Mouse (Mus musculus): Measurements from ENCODE around the gene Abraxas2. TPM values are rescaled to one million over a fixed set of nuclear protein-coding genes. Genes with fewer than 3 reads are reported as not detected.

The Abraxas2 gene
- total and polyA plus RNA-seq, 3 experiments, result 30.1 to 31.1 TPM; not detected in 1

DNA sequence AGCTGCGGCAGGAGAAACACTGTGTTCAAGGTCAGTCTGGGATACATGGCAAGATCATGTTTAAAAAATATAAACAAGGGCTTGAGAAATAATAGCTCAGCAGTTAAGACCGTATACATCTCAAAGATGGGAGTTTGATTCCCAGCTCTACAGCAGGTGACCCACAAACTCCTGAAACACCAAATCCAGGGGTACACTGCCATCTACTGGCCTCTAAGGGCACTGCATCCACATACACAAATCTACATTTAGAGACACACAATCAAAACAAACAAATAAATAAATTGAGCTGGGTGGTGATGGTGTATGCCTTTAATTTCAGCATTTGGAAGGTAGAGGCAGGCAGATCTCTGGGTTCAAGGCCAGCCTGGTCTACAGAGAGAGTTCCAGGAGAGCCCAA is 39.2 kb downstream of the Abraxas2 start:
- H3K79me2 ChIP-seq (ENCODE audit: control insufficient read depth, insufficient read depth, low read length, poor library complexity), result no peaks in the 10 kb centered on the region
- H3K27me3 ChIP-seq (ENCODE audit: control insufficient read depth in 1 of 2, insufficient read depth in 2 of 2, low read length in 2 of 2), result no peaks in the 10 kb centered on the region
- TF ChIP-seq NRF1 (IDR thresholded peaks at IDR 0.05; ENCODE audit: insufficient read depth, low read depth, low read length, poor library complexity, severe bottlenecking), result no peak
- no peak for TF ChIP-seq USF2 (IDR thresholded peaks at IDR 0.05; ENCODE audit: borderline replicate concordance in 1 of 2, insufficient read depth in 1 of 2, low read depth in 1 of 2, low read length in 2 of 2)
- TF ChIP-seq KAT2A (conservative IDR thresholded peaks at IDR 0.05; ENCODE audit: low read depth, low read length), result no peak
- peak; percentile 83 for TF ChIP-seq ZC3H11A (IDR thresholded peaks at IDR 0.05; ENCODE audit: low read depth, low read length)
- TF ChIP-seq ELF1 (IDR thresholded peaks at IDR 0.05; ENCODE audit: low read depth, low read length), result no peak
- peak; percentile 76 to 93 (median 93) for TF ChIP-seq CTCF (IDR thresholded peaks at IDR 0.05 in 2 of 3, conservative IDR thresholded peaks at IDR 0.05 in 1 of 3; ENCODE audit: control insufficient read depth in 1 of 3, insufficient read depth in 1 of 3, low read depth in 2 of 3, low read length in 3 of 3, poor library complexity in 1 of 3, severe bottlenecking in 1 of 3)
- no peak for TF ChIP-seq BHLHE40 (IDR thresholded peaks at IDR 0.05; ENCODE audit: borderline replicate concordance, low read depth, low read length)
- no peak for TF ChIP-seq RCOR1 (IDR thresholded peaks at IDR 0.05; ENCODE audit: low read depth, low read length)
- no peak for TF ChIP-seq MYB (IDR thresholded peaks at IDR 0.05; ENCODE audit: low read depth, low read length)
- TF ChIP-seq MAZ (IDR thresholded peaks at IDR 0.05; ENCODE audit: low read depth, low read length), result no peak
- no peak for TF ChIP-seq ZKSCAN1 (IDR thresholded peaks at IDR 0.05; ENCODE audit: low read depth, low read length)
- TF ChIP-seq MXI1 (IDR thresholded peaks at IDR 0.05; ENCODE audit: low read depth, low read length), result no peak
- TF ChIP-seq EP300 (IDR thresholded peaks at IDR 0.05; ENCODE audit: low read depth in 1 of 2, low read length in 2 of 2), result no peak
- TF ChIP-seq ZMIZ1 (IDR thresholded peaks at IDR 0.05; ENCODE audit: low read depth, low read length), result no peak
- no peak for TF ChIP-seq SIN3A (IDR thresholded peaks at IDR 0.05; ENCODE audit: low read length)
- TF ChIP-seq GATA1 (IDR thresholded peaks at IDR 0.05; ENCODE audit: low read depth, low read length), result no peak
- TF ChIP-seq CHD2 (IDR thresholded peaks at IDR 0.05; ENCODE audit: low read length), result no peak
- no peak for TF ChIP-seq CHD1 (IDR thresholded peaks at IDR 0.05; ENCODE audit: low read depth, low read length)
- TF ChIP-seq UBTF (IDR thresholded peaks at IDR 0.05; ENCODE audit: borderline replicate concordance, insufficient read depth, low read depth, low read length), result no peak
- no peak for TF ChIP-seq ZNF384 (IDR thresholded peaks at IDR 0.05; ENCODE audit: low read depth, low read length)
- no peak for TF ChIP-seq NELFE (IDR thresholded peaks at IDR 0.05; ENCODE audit: low read depth, low read length)
- TF ChIP-seq MEF2A (IDR thresholded peaks at IDR 0.05; ENCODE audit: extremely low read depth, insufficient replicate concordance, low read depth, low read length, poor library complexity, severe bottlenecking), result no peak
- no peak for TF ChIP-seq JUND (IDR thresholded peaks at IDR 0.05; ENCODE audit: low read depth, low read length)
- peak; percentile 96 for TF ChIP-seq RAD21 (IDR thresholded peaks at IDR 0.05; ENCODE audit: low read depth, low read length)
- peak; percentile 34; the same call in 1 of the 2 replicates for TF ChIP-seq USF1 (IDR thresholded peaks at IDR 0.05; ENCODE audit: low read depth, low read length)
- TF ChIP-seq TBP (IDR thresholded peaks at IDR 0.05; ENCODE audit: low read depth, low read length), result no peak
- TF ChIP-seq TAL1 (IDR thresholded peaks at IDR 0.05; ENCODE audit: low read length), result no peak
- no peak for TF ChIP-seq E2F4 (IDR thresholded peaks at IDR 0.05; ENCODE audit: borderline replicate concordance, low read depth, low read length)
- no peak for TF ChIP-seq HCFC1 (IDR thresholded peaks at IDR 0.05; ENCODE audit: low read depth, low read length)
- TF ChIP-seq POLR2AphosphoS2 (IDR thresholded peaks at IDR 0.05; ENCODE audit: low read length), result no peak
- no peak for TF ChIP-seq MAFK (IDR thresholded peaks at IDR 0.05; ENCODE audit: borderline replicate concordance, low read depth, low read length)
- TF ChIP-seq MYC (IDR thresholded peaks at IDR 0.05; ENCODE audit: low read depth, low read length), result no peak
- no peak for TF ChIP-seq TCF12 (IDR thresholded peaks at IDR 0.05; ENCODE audit: low read depth, low read length)
- no peak for TF ChIP-seq ETS1 (IDR thresholded peaks at IDR 0.05; ENCODE audit: low read depth, low read length)
- no peak for TF ChIP-seq MAX (IDR thresholded peaks at IDR 0.05; ENCODE audit: low read length)
- peak; percentile 86 for TF ChIP-seq SMC3 (IDR thresholded peaks at IDR 0.05; ENCODE audit: low read depth, low read length)
- TF ChIP-seq POLR2A (IDR thresholded peaks at IDR 0.05; ENCODE audit: control insufficient read depth in 1 of 2, insufficient read depth in 1 of 2, low read depth in 1 of 2, low read length in 2 of 2, poor library complexity in 1 of 2), result no peak
- TF ChIP-seq GABPA (IDR thresholded peaks at IDR 0.05; ENCODE audit: low read depth, low read length), result no peak
- TF ChIP-seq POLR2AphosphoS5 (IDR thresholded peaks at IDR 0.05; ENCODE audit: borderline replicate concordance, low read depth, low read length), result no peak
- H3K4me1 ChIP-seq (ENCODE audit: control insufficient read depth in 1 of 2, insufficient read depth in 2 of 2, low read length in 2 of 2), result peaks cover 0 to 7% of the 10 kb centered on the region in 2 experiments; a peak in 3 of 4 replicates
- H3K27ac ChIP-seq (ENCODE audit: control insufficient read depth, low read depth, low read length), result no peak overlapping the region
- H3K9me3 ChIP-seq (replicated peaks; ENCODE audit: insufficient read depth, low read length), result no peaks in the 10 kb centered on the region
- peak; percentile 81 for DNase-seq (ENCODE audit: low read depth, low spot score)
- H3K4me3 ChIP-seq (ENCODE audit: control insufficient read depth in 1 of 2, insufficient read depth in 1 of 2, low read depth in 2 of 2, low read length in 2 of 2), result no peak overlapping the region
- no peak overlapping the region for H3K9ac ChIP-seq (ENCODE audit: control insufficient read depth, low read depth, low read length, poor library complexity, severe bottlenecking)
- H3K36me3 ChIP-seq (ENCODE audit: control insufficient read depth in 1 of 2, insufficient read depth in 2 of 2, low read length in 2 of 2), result no peaks in the 10 kb centered on the region; a peak in 1 of 4 replicates
